Mouse (Mus musculus): ENCODE results near the gene Scmh1.

Gene Scmh1

DNA sequence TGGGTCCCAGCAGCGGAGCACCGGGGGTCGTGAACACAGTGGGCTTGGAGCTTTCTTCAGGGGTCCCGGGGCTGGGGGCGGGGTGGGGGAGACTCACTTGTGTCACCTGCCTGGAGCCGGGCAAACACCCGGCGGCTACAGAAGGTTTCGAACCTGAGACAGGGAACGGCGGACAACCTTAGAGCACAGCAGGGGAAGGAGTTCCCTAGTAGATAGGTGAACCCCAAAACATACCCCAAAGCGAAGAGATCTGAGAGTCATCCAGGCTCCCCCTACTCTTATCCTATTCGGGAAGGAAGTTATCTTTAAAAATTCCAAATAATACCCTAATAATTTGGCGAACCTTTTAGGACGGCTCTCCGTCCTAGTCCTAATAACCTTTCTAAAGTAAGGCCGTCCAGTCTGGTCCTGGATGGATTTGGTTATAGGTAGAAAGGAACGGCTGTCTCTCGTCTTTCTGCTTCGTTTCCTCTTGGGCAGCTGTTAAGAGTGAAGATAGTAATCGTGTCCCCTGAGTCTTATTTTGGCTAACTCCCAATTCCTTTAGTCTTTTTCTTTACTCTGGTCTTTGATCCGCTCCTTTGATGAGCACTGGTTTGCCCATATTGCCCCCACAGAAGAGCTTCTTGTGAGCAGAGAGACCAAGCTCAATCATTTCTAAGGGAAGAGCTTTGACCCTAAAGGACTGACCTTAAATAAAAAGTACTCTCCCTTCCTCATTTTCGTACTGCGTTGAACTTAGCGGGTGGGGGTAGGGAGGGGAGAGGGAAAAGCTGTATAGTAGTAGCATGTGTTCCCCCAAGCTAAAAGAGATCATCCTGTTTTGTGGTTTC, 941 bp downstream of the Scmh1 start:
- no peak for DNase-seq (ENCODE audit: low spot score)

- DNase-seq (ENCODE audit: low spot score), result no peak
Measured at GRCm38 (mm10) chr4:120406639-120407273, 1.7 kb downstream of the Scmh1 start.

- no peak for DNase-seq (ENCODE audit: low spot score)
Measured at GRCm38 (mm10) chr4:120418053-120418452, 13.0 kb downstream of the Scmh1 start.

DNA sequence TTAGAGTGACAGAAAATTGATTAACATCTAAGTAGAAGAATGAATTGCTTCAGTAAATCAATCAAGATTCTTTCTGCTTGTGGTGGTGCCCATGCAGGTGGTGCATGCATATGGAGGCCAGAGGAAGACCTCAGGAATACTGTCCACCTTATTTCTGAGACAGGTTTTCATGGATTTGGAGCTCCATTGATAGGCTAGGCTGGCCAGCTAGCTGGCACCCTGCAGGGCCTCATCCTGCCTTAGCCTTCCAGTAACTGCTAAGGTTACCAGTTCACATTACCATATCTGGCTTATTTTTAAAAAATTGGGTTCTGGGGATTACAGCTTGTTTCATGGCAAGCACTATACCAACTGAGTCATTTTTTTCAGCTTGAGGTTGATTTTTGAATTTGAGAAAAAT, 15.1 kb downstream of the Scmh1 start:
- DNase-seq (ENCODE audit: low spot score), result no peak

DNA sequence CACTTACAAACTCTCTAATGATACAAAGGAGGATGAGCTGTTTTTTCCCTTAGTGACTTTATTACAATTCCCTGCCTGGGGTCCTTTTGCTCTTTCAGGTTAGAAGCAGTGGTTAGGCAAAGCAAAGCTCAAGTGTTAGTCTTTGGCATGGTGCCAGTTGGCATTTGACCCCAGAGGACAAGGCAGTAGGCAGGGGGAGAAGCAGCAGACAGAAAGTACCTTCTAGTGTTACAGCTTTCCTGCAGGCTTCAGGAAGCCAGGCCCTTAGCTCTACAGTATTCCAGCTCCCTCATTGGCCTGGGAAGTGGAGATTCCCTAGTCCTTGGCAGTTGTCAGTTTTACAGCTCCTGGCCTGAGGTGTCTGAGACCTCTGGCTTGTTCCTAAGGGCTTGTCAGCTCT, 15.6 kb downstream of the Scmh1 start:
- no peak for DNase-seq (ENCODE audit: low spot score)

DNA sequence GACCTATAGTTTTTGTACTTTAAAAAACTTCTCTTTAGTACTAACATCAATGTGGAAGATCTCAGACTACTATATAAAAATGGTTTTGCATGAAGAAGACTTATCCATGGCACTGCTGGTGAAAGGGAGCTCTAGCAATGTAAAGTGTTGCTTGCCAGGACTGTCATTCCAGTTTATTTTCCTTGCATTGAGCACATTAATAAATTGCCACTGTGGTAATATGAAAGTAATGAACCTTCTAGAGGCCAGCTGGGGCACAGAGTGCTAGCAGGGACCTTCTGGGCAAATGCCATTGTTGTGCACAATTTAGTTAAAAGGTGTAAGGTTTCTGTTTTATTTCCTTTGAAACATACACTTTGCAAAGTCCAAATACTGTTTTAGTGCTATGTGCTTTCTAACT, 25.5 kb downstream of the Scmh1 start:
- no peak for DNase-seq (ENCODE audit: low spot score)

- DNase-seq (ENCODE audit: low spot score), result no peak
Measured at GRCm38 (mm10) chr4:120432599-120433373, 27.7 kb downstream of the Scmh1 start.

- DNase-seq (ENCODE audit: low spot score), result no peak
Measured at GRCm38 (mm10) chr4:120461741-120462140, 56.7 kb downstream of the Scmh1 start.

GRCm38 (mm10) chr4:120472946-120473345, 67.9 kb downstream of the Scmh1 start:
- no peak for DNase-seq (ENCODE audit: low spot score)

DNA sequence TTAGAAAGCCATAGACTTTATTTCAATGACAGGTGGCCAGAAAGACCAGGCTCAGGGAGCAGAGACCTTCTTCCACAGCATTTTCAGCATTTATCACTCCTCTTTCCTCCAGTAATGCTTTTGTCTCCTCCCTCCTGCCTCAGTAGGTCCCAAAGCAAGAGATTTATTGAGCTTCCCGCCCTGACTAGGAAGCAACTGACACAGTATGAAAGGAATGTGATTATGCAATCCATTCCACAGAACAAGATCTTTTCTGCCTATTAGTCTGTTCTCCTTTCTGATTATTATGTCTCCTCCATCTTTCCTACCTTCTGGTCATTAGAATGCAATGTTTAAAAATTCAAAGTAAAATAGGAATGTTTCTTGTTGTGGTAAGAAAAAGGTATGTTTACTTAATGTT, 82.6 kb downstream of the Scmh1 start:
- DNase-seq (ENCODE audit: low spot score), result no peak

DNA sequence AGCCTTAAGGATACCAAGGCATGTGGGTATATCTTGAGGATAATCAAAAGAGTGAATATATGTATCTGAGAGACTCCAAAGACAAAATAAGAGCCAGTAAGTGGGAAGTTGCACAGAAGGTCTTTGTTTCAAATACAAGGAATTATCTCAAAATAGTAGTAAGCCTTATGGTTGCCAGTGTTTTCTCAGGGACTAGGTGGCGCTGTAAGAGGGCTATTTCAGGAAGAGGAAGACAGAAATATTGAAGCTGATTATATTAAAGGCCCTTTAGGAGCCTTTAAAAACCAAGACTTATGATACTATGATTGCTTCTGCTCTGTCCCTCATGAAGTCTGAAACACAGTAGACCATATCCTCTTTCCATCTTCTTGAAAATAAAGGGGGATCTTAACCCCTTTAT, 101.9 kb downstream of the Scmh1 start:
- no peak for DNase-seq (ENCODE audit: low spot score)

- no peak for DNase-seq (ENCODE audit: low spot score)
Measured at GRCm38 (mm10) chr4:120511203-120511602, 106.1 kb downstream of the Scmh1 start.

- DNase-seq (ENCODE audit: low spot score), result no peak
Measured at GRCm38 (mm10) chr4:120514366-120514765, 109.3 kb downstream of the Scmh1 start.

DNA sequence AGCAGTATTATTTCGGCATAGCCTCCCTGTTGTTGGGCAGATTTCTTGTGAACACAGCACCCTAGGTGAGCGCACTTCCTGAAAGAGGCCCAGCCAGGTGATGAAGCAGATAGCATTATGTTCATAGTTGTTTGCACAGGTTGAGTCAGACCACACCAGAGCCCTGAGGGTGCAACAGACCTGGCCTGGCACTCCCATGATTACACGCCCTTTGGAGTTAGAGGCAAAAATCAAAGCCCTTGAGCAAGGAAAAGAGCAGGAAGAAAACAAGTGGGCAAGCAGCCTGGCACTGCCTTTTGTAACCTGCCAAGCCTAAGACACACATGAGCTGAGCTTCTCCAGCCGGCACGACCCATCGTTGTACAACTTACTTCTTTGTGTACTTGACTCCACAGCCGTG, 111.4 kb downstream of the Scmh1 start:
- DNase-seq (ENCODE audit: low spot score), result no peak

DNA sequence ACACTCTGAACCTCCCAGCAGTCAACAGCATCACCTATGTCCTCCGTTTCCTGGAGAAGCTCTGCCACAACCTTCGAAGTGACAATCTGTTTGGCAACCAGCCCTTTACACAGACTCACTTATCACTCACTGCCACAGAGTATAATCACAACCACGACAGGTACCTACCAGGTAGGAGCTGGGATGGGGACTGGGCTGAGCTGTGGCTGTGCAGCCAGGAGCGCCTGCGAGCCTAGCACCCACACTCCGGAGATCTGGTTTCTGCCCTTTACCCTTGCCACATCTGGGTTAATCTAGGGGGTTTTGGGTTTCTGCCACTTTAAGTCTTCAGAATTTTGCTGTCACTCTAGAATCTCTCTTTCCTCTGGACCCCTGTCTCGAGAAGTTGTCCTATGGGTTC, 111.8 kb downstream of the Scmh1 start:
- no peak for DNase-seq (ENCODE audit: low spot score)

- DNase-seq (ENCODE audit: low spot score), result no peak
Measured at GRCm38 (mm10) chr4:120517335-120517734, 112.3 kb downstream of the Scmh1 start.

- no peak for DNase-seq (ENCODE audit: low spot score)
Measured at GRCm38 (mm10) chr4:120521761-120522160, 116.7 kb downstream of the Scmh1 start.

- DNase-seq (ENCODE audit: low spot score), result no peak
Measured at GRCm38 (mm10) chr4:120522351-120522750, 117.3 kb downstream of the Scmh1 start.

DNA sequence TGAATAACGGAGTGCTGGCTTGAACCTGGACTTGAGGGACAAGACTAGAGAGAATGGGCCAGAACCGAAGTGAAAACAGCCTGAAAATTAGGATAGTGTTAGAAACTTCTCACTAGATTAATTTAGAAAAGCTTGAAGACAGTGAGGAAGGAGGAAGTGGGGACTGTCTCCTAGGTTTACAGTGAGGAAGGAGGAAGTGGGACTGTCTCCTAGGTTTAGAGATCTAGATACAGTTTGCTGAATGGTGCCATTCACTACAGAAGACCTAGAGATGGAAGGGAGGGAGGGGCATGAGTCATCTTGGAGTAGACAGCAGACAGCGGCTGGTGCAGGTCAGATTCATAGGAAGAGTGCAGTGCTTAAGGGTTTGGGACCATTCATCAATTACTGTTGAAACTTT, 118.0 kb downstream of the Scmh1 start:
- no peak for DNase-seq (ENCODE audit: low spot score)

- no peak for DNase-seq (ENCODE audit: low spot score)
Measured at GRCm38 (mm10) chr4:120528171-120528570, 123.1 kb downstream of the Scmh1 start.

DNA sequence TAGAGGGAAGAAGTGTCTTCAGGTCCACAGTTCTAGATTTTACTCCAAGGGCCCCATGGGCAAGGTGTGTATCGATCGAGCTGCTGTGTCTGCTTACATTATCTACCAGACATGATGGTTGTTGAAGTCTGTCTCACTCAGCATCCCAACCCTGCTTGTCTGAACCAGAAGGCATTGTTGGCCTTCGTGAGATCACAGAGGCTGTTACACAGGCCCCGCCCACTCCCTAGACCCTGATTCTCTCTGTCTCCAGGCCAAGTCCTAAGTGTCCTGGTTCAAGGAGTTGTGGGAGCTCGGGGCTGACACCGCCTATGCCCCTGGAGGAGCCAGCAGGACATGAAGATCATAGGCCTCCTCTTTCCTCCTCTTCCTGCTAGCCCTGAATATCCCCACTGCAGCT, 126.9 kb downstream of the Scmh1 start, which contains the start of gene Slfnl1:
Gene Slfnl1, plus strand, starts transcription at position 246 of the 400 bp plus-strand sequence.
- DNase-seq (ENCODE audit: low spot score), result no peak

DNA sequence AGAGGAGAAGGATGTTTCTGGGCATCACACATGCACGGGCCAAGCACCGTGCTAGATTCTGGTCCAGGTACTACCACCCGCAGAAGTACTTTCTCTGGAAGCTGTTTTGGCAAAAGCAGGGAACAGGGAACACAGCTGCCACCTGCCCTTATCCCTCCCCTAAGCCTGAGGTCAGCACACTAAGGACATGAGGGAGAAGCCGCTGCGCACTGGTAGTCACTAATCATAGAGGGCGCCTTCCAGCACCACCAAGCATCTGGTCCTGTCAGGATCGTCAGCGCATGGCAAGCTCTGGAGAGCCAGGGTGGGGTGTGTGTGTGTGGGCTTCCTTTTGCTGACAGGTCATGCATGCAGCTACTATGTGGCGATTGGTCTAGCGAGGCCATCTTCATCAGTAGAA, 133.6 kb downstream of the Scmh1 start:
- DNase-seq (ENCODE audit: low spot score), result no peak

GRCm38 (mm10) chr4:120544896-120545295, 139.8 kb downstream of the Scmh1 start:
- DNase-seq (ENCODE audit: low spot score), result no peak

Data from testis, postnatal 14 days (tissue).